Comparison of ENCODE assay signal across 8 mouse cellular contexts in genomic region chr12:76256114-76256843, GRCm38 (mm10). TPM values are rescaled to one million over a fixed set of nuclear protein-coding genes. Genes with fewer than 3 reads are reported as not detected.
DNase-seq lines count a peak whose midpoint lies in the region; ATAC-seq and TF ChIP-seq lines count a peak whose summit lies in the region.

No protein-coding gene starts in this region.

- H3K4me1 ChIP-seq in ES-E14 (ENCODE audit: control insufficient read depth in 2 of 2, insufficient read depth in 2 of 2, low read length in 2 of 2, poor library complexity in 1 of 2), result peaks cover 2 to 7% of the 10 kb centered on the region in 2 experiments
- H3K4me1 ChIP-seq in heart, postnatal 0 days (ENCODE audit: control insufficient read depth, insufficient read depth), result peaks cover 8% of the 10 kb centered on the region
- peaks cover 19% of the 10 kb centered on the region for H3K4me1 ChIP-seq in midbrain, embryonic 12.5 days

- TF ChIP-seq EP300 in heart, postnatal 0 days (IDR thresholded peaks at IDR 0.05; ENCODE audit: low read depth), result no peak

- H3K27ac ChIP-seq in ES-E14 (ENCODE audit: insufficient read depth, low read depth, low read length, poor library complexity, severe bottlenecking), result no peak overlapping the region
- no peak overlapping the region for H3K27ac ChIP-seq in heart, postnatal 0 days (ENCODE audit: low read depth)
- H3K27ac ChIP-seq in midbrain, embryonic 12.5 days (replicated peaks), result no peak overlapping the region

- peak overlapping the region; percentile 87 for H3K9ac ChIP-seq in ES-E14 (ENCODE audit: insufficient read depth, low read depth, low read length, poor library complexity, severe bottlenecking)
- peak overlapping the region; percentile 49; the same call in 1 of the 2 replicates for H3K9ac ChIP-seq in heart, postnatal 0 days (replicated peaks; ENCODE audit: low read depth, low read length)
- peak overlapping the region; percentile 66 for H3K9ac ChIP-seq in midbrain, embryonic 12.5 days (replicated peaks)

- peak overlapping the region; percentile 77 for H3K4me2 ChIP-seq in heart, postnatal 0 days (ENCODE audit: low read depth, low read length)
- H3K4me2 ChIP-seq in midbrain, embryonic 12.5 days (replicated peaks), result peak overlapping the region; percentile 92

- H3K27me3 ChIP-seq in heart, postnatal 0 days (ENCODE audit: control insufficient read depth, insufficient read depth, low read length), result no peaks in the 10 kb centered on the region
- peaks cover 14% of the 10 kb centered on the region for H3K27me3 ChIP-seq in midbrain, embryonic 12.5 days

- in situ Hi-C loops in ES-E14 (cut with MboI; ENCODE audit: low sequenced_read_pairs in 2 of 2, unreplicated experiment in 2 of 2), result no loop called here

- H3K36me3 ChIP-seq in ES-E14 (ENCODE audit: control insufficient read depth, insufficient read depth, low read length, poor library complexity, severe bottlenecking), result no peaks in the 10 kb centered on the region; the same call in 1 of the 2 replicates
- H3K36me3 ChIP-seq in heart, postnatal 0 days (replicated peaks; ENCODE audit: control insufficient read depth, insufficient read depth, low read length), result no peaks in the 10 kb centered on the region
- no peaks in the 10 kb centered on the region for H3K36me3 ChIP-seq in midbrain, embryonic 12.5 days

- no peak for ATAC-seq in heart, postnatal 0 days (ENCODE audit: insufficient read depth, low read depth)
- no peak for ATAC-seq in midbrain, embryonic 12.5 days (ENCODE audit: low FRiP score, low read depth)
- no peak for ATAC-seq in inflammation-experienced regulatory T-cells, adult 6 months

- no peak for DNase-seq in ES-E14 (ENCODE audit: low read depth, low spot score)
- peak; percentile 22 for DNase-seq in c-Kit-negative CD71-positive TER-119-positive erythroid progenitor cells, embryonic 14.5 days (ENCODE audit: low read depth, low spot score)
- peak; percentile 23 for DNase-seq in heart, postnatal 0 days (ENCODE audit: low spot score)
- peak; percentile 28 to 57 for DNase-seq in kidney, postnatal 4 days
- DNase-seq in thymus, postnatal 25 days, result peak; percentile 35
- DNase-seq in cerebellum, adult 8-10 months, result no peak

- H3K4me3 ChIP-seq in ES-E14 (ENCODE audit: insufficient read depth in 1 of 2, low read depth in 1 of 2, low read length in 2 of 2, poor library complexity in 1 of 2, severe bottlenecking in 1 of 2), result peak overlapping the region; percentile 84 to 88
- H3K4me3 ChIP-seq in heart, postnatal 0 days (ENCODE audit: low read depth, low read length), result peak overlapping the region; percentile 56
- H3K4me3 ChIP-seq in midbrain, embryonic 12.5 days, result peak overlapping the region; percentile 65

- WGBS in heart, postnatal 0 days, result 11% methylated on average over 17 of the region's 17 CpGs
- 8% methylated on average over 17 of the region's 17 CpGs for WGBS in midbrain, embryonic 12.5 days

- no peaks in the 10 kb centered on the region for H3K9me3 ChIP-seq in ES-E14 (ENCODE audit: control insufficient read depth, insufficient read depth, low read depth, low read length)
- no peaks in the 10 kb centered on the region for H3K9me3 ChIP-seq in heart, postnatal 0 days (replicated peaks; ENCODE audit: control insufficient read depth, low read length)
- no peaks in the 10 kb centered on the region for H3K9me3 ChIP-seq in midbrain, embryonic 12.5 days

- no peak for TF ChIP-seq CTCF in heart, postnatal 0 days (IDR thresholded peaks at IDR 0.05; ENCODE audit: low read depth)

TF ChIP-seq in ES-E14, 5 proteins besides CTCF, POLR2A, EP300 and RAD21:
- no peak for TF ChIP-seq HCFC1 (IDR thresholded peaks at IDR 0.05; ENCODE audit: borderline replicate concordance, insufficient read depth, low read length)
- TF ChIP-seq ZNF384 (IDR thresholded peaks at IDR 0.05; ENCODE audit: low read depth, low read length), result no peak
- TF ChIP-seq MAFK (IDR thresholded peaks at IDR 0.05; ENCODE audit: insufficient read depth, low read depth, low read length), result no peak
- no peak for TF ChIP-seq ZC3H11A (IDR thresholded peaks at IDR 0.05; ENCODE audit: borderline replicate concordance, low read depth, low read length)
- TF ChIP-seq CHD2 (IDR thresholded peaks at IDR 0.05; ENCODE audit: low read depth, low read length), result no peak
TF ChIP-seq in ES-E14: peak in this region for 0.

RNA-seq across cellular contexts. Expression of gene Mthfd1, which starts 1.2 kb away (rescaled TPM):
- 182 and 198 TPM in 2 replicates for total RNA-seq in ES-E14 (2012; rRNA removed)
- total RNA-seq in heart, postnatal 0 days (2014; rRNA removed; ENCODE audit: low replicate concordance), result 18.3 and 23.8 TPM in 2 replicates
- 20.8 and 23.8 TPM in 2 replicates for polyA plus RNA-seq in heart, postnatal 0 days (2015; fragmentation: Nextera tagmentation; extraction: Ambion mirVana)
- 49.5 and 52.5 TPM in 2 replicates for polyA plus RNA-seq in midbrain, embryonic 12.5 days (2016; fragmentation: Nextera tagmentation; extraction: Ambion mirVana)
- 10 to 100 TPM; 25.9 to 29.2 (median 29.0) TPM for polyA plus RNA-seq in inflammation-experienced regulatory T-cells, adult 6 months (2017; shearing (Covaris generic))

RNA-seq across cellular contexts. Expression of gene Tex21, which starts 9.7 kb away (rescaled TPM):
- total RNA-seq in ES-E14 (2012; rRNA removed), result 1.8 and 2.0 TPM in 2 replicates
- not detected in 2 replicates for total RNA-seq in heart, postnatal 0 days (2014; rRNA removed; ENCODE audit: low replicate concordance)
- polyA plus RNA-seq in heart, postnatal 0 days (2015; fragmentation: Nextera tagmentation; extraction: Ambion mirVana), result 0.07 and 0.11 TPM in 2 replicates
- not detected in 2 replicates for polyA plus RNA-seq in midbrain, embryonic 12.5 days (2016; fragmentation: Nextera tagmentation; extraction: Ambion mirVana)
- polyA plus RNA-seq in inflammation-experienced regulatory T-cells, adult 6 months (2017; shearing (Covaris generic)), result not detected

Comparison
In these comparisons a context has a peak if more than half of its experiments do, and no peak if none do; other contexts are left out.
1. DNase-seq: peak in c-Kit-negative CD71-positive TER-119-positive erythroid progenitor cells, embryonic 14.5 days (single experiment), heart, postnatal 0 days (single experiment), kidney, postnatal 4 days (2 of 2) and thymus, postnatal 25 days (single experiment); none in ES-E14 (single experiment) and cerebellum, adult 8-10 months (single experiment).
2. Peak in every context shown above with its lines, with median percentiles within 50 percentile points of each other: H3K4me3 ChIP-seq and H3K9ac ChIP-seq.